In the genomic region with DNA sequence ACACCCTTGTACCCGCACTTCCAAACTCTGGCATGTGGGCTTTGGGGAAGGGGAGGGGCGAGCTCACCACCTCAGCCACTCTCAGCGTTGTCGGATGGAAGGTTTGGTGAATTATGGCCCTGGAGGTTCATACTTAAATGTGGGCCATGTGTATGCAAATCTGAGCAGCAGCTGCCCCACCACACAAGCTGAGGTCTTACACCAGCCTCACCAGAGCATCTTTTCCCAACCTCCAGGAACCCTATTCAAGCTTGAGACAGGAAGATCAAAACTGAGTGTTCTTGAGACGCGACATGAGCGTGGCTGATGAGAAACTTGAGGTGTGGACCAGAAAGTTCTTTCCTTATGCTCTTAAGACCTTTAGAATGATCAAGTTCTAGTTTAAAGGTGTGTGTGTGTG, we compare ENCODE assay signal across 9 mouse cellular contexts. TPM values are rescaled to one million over a fixed set of nuclear protein-coding genes. Genes with fewer than 3 reads are reported as not detected.
A peak's percentile ranks its signal among the peaks of the same experiment; 100 is the strongest.
DNase-seq lines count a peak whose midpoint lies in the region; ATAC-seq and TF ChIP-seq lines count a peak whose summit lies in the region.
"Had no signal": no experiment of that assay in that cellular context is flagged by ENCODE, and none has a peak within 500 bp of the region (broad histone marks: within the 10 kb centered on the region; RNA-seq: fewer than 3 reads in every experiment).

No protein-coding gene starts in this region.

- intact Hi-C loops in left cerebral cortex, postnatal 14 days (cut with DNase I) = loop anchor here (10.0 kb wide), 1 partner anchor 80 kb away; no protein-coding TSS in a partner anchor

- H3K4me2 ChIP-seq in lung, postnatal 0 days (replicated peaks; ENCODE audit: low read depth, low read length) = peak overlapping the region; percentile 99
- peak overlapping the region; percentile 89 for H3K4me2 ChIP-seq in limb, embryonic 15.5 days

- peak; percentile 26 for DNase-seq in embryo, embryonic 11 days
- DNase-seq in embryo, embryonic 9.5 days (ENCODE audit: extremely low spot score) = no peak
- no peak for DNase-seq in lung, postnatal 0 days (ENCODE audit: low spot score)
- no peak for DNase-seq in lung, postnatal 10 days
- no peak for DNase-seq in yolk sac, embryonic 10.5 days (ENCODE audit: low spot score)
- DNase-seq in adrenal gland, adult 18-20 months (ENCODE audit: low spot score in 2 of 2) = no peak
- DNase-seq in left cerebral cortex, postnatal 14 days (ENCODE audit: low spot score in 2 of 2) = no peak

- no peak for TF ChIP-seq CTCF in lung, postnatal 0 days (IDR thresholded peaks at IDR 0.05)

- no peak for ATAC-seq in lung, postnatal 0 days
- ATAC-seq in limb, embryonic 15.5 days (ENCODE audit: insufficient number of reproducible peaks, low FRiP score, low TSS enrichment, low read depth) = no peak

- H3K27me3 ChIP-seq in lung, postnatal 0 days (replicated peaks; ENCODE audit: insufficient read depth, low read length) = no peaks in the 10 kb centered on the region
- peaks cover 45% of the 10 kb centered on the region for H3K27me3 ChIP-seq in limb, embryonic 15.5 days

- H3K4me3 ChIP-seq in lung, postnatal 0 days (ENCODE audit: low read depth, low read length) = peak overlapping the region; percentile 48; the same call in 1 of the 2 replicates
- peak overlapping the region; percentile 49 for H3K4me3 ChIP-seq in limb, embryonic 15.5 days

- no peak overlapping the region; the same call in 1 of the 2 replicates for H3K9ac ChIP-seq in lung, postnatal 0 days (replicated peaks; ENCODE audit: low read depth)
- no peak overlapping the region for H3K9ac ChIP-seq in limb, embryonic 15.5 days
- H3K9ac ChIP-seq: midbrain, embryonic 12.5 days had no signal

- no peak overlapping the region for H3K27ac ChIP-seq in lung, postnatal 0 days (ENCODE audit: low read length)
- H3K27ac ChIP-seq in limb, embryonic 15.5 days = no peak overlapping the region
- H3K27ac ChIP-seq: midbrain, embryonic 12.5 days had no signal

- H3K4me1 ChIP-seq in lung, postnatal 0 days (ENCODE audit: insufficient read depth, low read depth, low read length) = peaks cover 4% of the 10 kb centered on the region; the same call in 1 of the 2 replicates
- H3K4me1 ChIP-seq in limb, embryonic 15.5 days = peaks cover 23% of the 10 kb centered on the region

- no peak for TF ChIP-seq EP300 in lung, postnatal 0 days (IDR thresholded peaks at IDR 0.05)

- no peaks in the 10 kb centered on the region for H3K36me3 ChIP-seq in lung, postnatal 0 days (ENCODE audit: insufficient read depth, low read length)
- H3K36me3 ChIP-seq in limb, embryonic 15.5 days = no peaks in the 10 kb centered on the region
- H3K36me3 ChIP-seq: midbrain, embryonic 12.5 days had no signal

- no peaks in the 10 kb centered on the region for H3K9me3 ChIP-seq in lung, postnatal 0 days (ENCODE audit: low read length)
- H3K9me3 ChIP-seq in limb, embryonic 15.5 days = no peaks in the 10 kb centered on the region
- H3K9me3 ChIP-seq: midbrain, embryonic 12.5 days had no signal

- 46% methylated on average over 7 of the region's 7 CpGs for WGBS in lung, postnatal 0 days
- WGBS in limb, embryonic 15.5 days = 40% methylated on average over 7 of the region's 7 CpGs

RNA-seq across cellular contexts. Expression of a gene that starts 1.4 kb away (rescaled TPM):
- 14.4 TPM in 2 replicates for polyA plus RNA-seq in lung, postnatal 0 days (2015; fragmentation: Nextera tagmentation; extraction: Ambion mirVana)
- 16.5 and 17.6 TPM in 2 replicates for polyA plus RNA-seq in limb, embryonic 15.5 days (2015; fragmentation: Nextera tagmentation; extraction: Ambion mirVana)
- 1 to 10 TPM; 6.4 to 8.8 TPM for total RNA-seq in adrenal gland, adult 18-20 months (2021)
- total RNA-seq in left cerebral cortex, postnatal 14 days (2021) = 10 to 100 TPM; 13.8 to 16.3 TPM

RNA-seq across cellular contexts. Expression of a gene that starts 27.3 kb away (rescaled TPM):
- 14.8 and 19.8 TPM in 2 replicates for polyA plus RNA-seq in lung, postnatal 0 days (2015; fragmentation: Nextera tagmentation; extraction: Ambion mirVana)
- polyA plus RNA-seq in limb, embryonic 15.5 days (2015; fragmentation: Nextera tagmentation; extraction: Ambion mirVana) = 15.0 and 17.3 TPM in 2 replicates
- 10 to 100 TPM; 17.6 to 21.8 TPM for total RNA-seq in adrenal gland, adult 18-20 months (2021)
- total RNA-seq in left cerebral cortex, postnatal 14 days (2021) = 10 to 100 TPM; 81.0 to 93.6 TPM

RNA-seq across cellular contexts. Expression of a gene that starts 56.5 kb away (rescaled TPM):
- polyA plus RNA-seq in lung, postnatal 0 days (2015; fragmentation: Nextera tagmentation; extraction: Ambion mirVana) = not detected in 2 replicates
- 0.19 TPM in 1 of 2 replicates, not detected in the other for polyA plus RNA-seq in limb, embryonic 15.5 days (2015; fragmentation: Nextera tagmentation; extraction: Ambion mirVana)
- 1 to 10 TPM; 4.1 to 4.4 TPM for total RNA-seq in adrenal gland, adult 18-20 months (2021)
- total RNA-seq in left cerebral cortex, postnatal 14 days (2021) = 1 to 10 TPM; 2.1 to 2.9 TPM
- polyA plus RNA-seq: midbrain, embryonic 12.5 days had no signal
